Mouse (Mus musculus): Measurements from ENCODE around the gene Wdr1. TPM values are rescaled to one million over a fixed set of nuclear protein-coding genes. Genes with fewer than 3 reads are reported as not detected.
"Not testable (repeated sequence)": the region's sequence is repeated elsewhere in the genome, so short reads cannot be mapped to it uniquely, and the experiment has no call there.

Wdr1 gene
- 151 and 210 TPM in 2 replicates for polyA plus RNA-seq (2014; fragmentation: Nextera tagmentation; extraction: Ambion mirVana)

- 82% methylated on average over 2 of the region's 2 CpGs for WGBS
- Histone ChIP-seq H3K9me3 (ENCODE audit: control insufficient read depth, low read length) (no peaks in the 10 kb centered on the region), H3K36me3 (ENCODE audit: control insufficient read depth, insufficient read depth, low read length) (peaks cover 17% of the 10 kb centered on the region), H3K4me1 (ENCODE audit: control insufficient read depth, insufficient read depth, low read length) (peaks cover 19% of the 10 kb centered on the region), H3K4me2 (replicated peaks; ENCODE audit: low read depth, low read length) (peak within 1 kb of the TSS; percentile 68), H3K27me3 (ENCODE audit: control insufficient read depth, insufficient read depth, low read length) (no peaks in the 10 kb centered on the region), H3K27ac (ENCODE audit: low read depth, low read length) (peak within 1 kb of the TSS; percentile 98), H3K9ac (ENCODE audit: low read depth, low read length) (peak within 1 kb of the TSS; percentile 95), H3K4me3 (ENCODE audit: low read length) (peak within 1 kb of the TSS; percentile 76)
- no peak for ATAC-seq (ENCODE audit: low FRiP score, low TSS enrichment)
Measured at GRCm38 (mm10) chr5:38563121-38563520, at the start of gene Wdr1. Gene Wdr1, minus strand, starts transcription at chr5:38563221.

- no peaks in the 10 kb centered on the region for H3K27me3 ChIP-seq (ENCODE audit: control insufficient read depth, insufficient read depth, low read length)
- H3K36me3 ChIP-seq (ENCODE audit: control insufficient read depth, insufficient read depth, low read length), result no peaks in the 10 kb centered on the region
- H3K4me2 ChIP-seq (replicated peaks; ENCODE audit: low read depth, low read length), result no peak overlapping the region
- no peak overlapping the region for H3K27ac ChIP-seq (ENCODE audit: low read depth, low read length)
- no peaks in the 10 kb centered on the region for H3K4me1 ChIP-seq (ENCODE audit: control insufficient read depth, insufficient read depth, low read length)
- no peak overlapping the region for H3K4me3 ChIP-seq (ENCODE audit: low read length)
- no peaks in the 10 kb centered on the region for H3K9me3 ChIP-seq (ENCODE audit: control insufficient read depth, low read length)
- WGBS, result 88% methylated on average over 3 of the region's 3 CpGs
- no peak overlapping the region for H3K9ac ChIP-seq (ENCODE audit: low read depth, low read length)
- ATAC-seq (ENCODE audit: low FRiP score, low TSS enrichment), result no peak
Measured at GRCm38 (mm10) chr5:38611118-38611517, 48.1 kb upstream of the Wdr1 start.

- 89% methylated on average over 4 of the region's 4 CpGs for WGBS
- H3K4me2 ChIP-seq (replicated peaks; ENCODE audit: low read depth, low read length); H3K27ac ChIP-seq (ENCODE audit: low read depth, low read length); H3K27me3 ChIP-seq (ENCODE audit: control insufficient read depth, insufficient read depth, low read length); H3K4me3 ChIP-seq (ENCODE audit: low read length); H3K9me3 ChIP-seq (ENCODE audit: control insufficient read depth, low read length); ATAC-seq (ENCODE audit: low FRiP score, low TSS enrichment); H3K4me1 ChIP-seq (ENCODE audit: control insufficient read depth, insufficient read depth, low read length); H3K36me3 ChIP-seq (ENCODE audit: control insufficient read depth, insufficient read depth, low read length); H3K9ac ChIP-seq (ENCODE audit: low read depth, low read length): not testable (repeated sequence)
Measured at GRCm38 (mm10) chr5:38608219-38608618, 45.2 kb upstream of the Wdr1 start.

GRCm38 (mm10) chr5:38598647-38599304 lies 35.8 kb upstream of the Wdr1 start:
- H3K27me3 ChIP-seq (ENCODE audit: control insufficient read depth, insufficient read depth, low read length), result no peaks in the 10 kb centered on the region
- H3K9ac ChIP-seq (ENCODE audit: low read depth, low read length), result no peak overlapping the region
- H3K27ac ChIP-seq (ENCODE audit: low read depth, low read length), result no peak overlapping the region
- H3K4me1 ChIP-seq (ENCODE audit: control insufficient read depth, insufficient read depth, low read length), result no peaks in the 10 kb centered on the region
- WGBS, result 64% methylated on average over 11 of the region's 11 CpGs
- H3K36me3 ChIP-seq (ENCODE audit: control insufficient read depth, insufficient read depth, low read length), result no peaks in the 10 kb centered on the region
- ATAC-seq (ENCODE audit: low FRiP score, low TSS enrichment), result peak; percentile 60; the same call in 1 of the 2 replicates
- peak overlapping the region; percentile 22; the same call in 1 of the 2 replicates for H3K4me3 ChIP-seq (ENCODE audit: low read length)
- H3K9me3 ChIP-seq (ENCODE audit: control insufficient read depth, low read length), result no peaks in the 10 kb centered on the region
- H3K4me2 ChIP-seq (replicated peaks; ENCODE audit: low read depth, low read length), result peak overlapping the region; percentile 26

GRCm38 (mm10) chr5:38588924-38589323 lies 25.9 kb upstream of the Wdr1 start:
- WGBS, result 60% methylated on average over 9 of the region's 9 CpGs

GRCm38 (mm10) chr5:38585450-38585849 lies 22.4 kb upstream of the Wdr1 start:
- 82% methylated on average over 2 of the region's 2 CpGs for WGBS
- ATAC-seq (ENCODE audit: low FRiP score, low TSS enrichment), result no peak
- H3K9ac ChIP-seq (ENCODE audit: low read depth, low read length), result no peak overlapping the region

More at GRCm38 (mm10) chr5:38588924-38589323, 25.9 kb upstream of the Wdr1 start:
- no peak overlapping the region for H3K27ac ChIP-seq (ENCODE audit: low read depth, low read length)
- H3K27me3 ChIP-seq (ENCODE audit: control insufficient read depth, insufficient read depth, low read length), result no peaks in the 10 kb centered on the region
- ATAC-seq (ENCODE audit: low FRiP score, low TSS enrichment), result no peak
- no peaks in the 10 kb centered on the region for H3K4me1 ChIP-seq (ENCODE audit: control insufficient read depth, insufficient read depth, low read length)
- H3K4me3 ChIP-seq (ENCODE audit: low read length), result no peak overlapping the region
- H3K9me3 ChIP-seq (ENCODE audit: control insufficient read depth, low read length), result no peaks in the 10 kb centered on the region
- no peak overlapping the region for H3K4me2 ChIP-seq (replicated peaks; ENCODE audit: low read depth, low read length)
- H3K9ac ChIP-seq (ENCODE audit: low read depth, low read length), result no peak overlapping the region
- no peaks in the 10 kb centered on the region for H3K36me3 ChIP-seq (ENCODE audit: control insufficient read depth, insufficient read depth, low read length)

GRCm38 (mm10) chr5:38583026-38583425 lies 20.0 kb upstream of the Wdr1 start:
- H3K9me3 ChIP-seq (ENCODE audit: control insufficient read depth, low read length), result no peaks in the 10 kb centered on the region
- no peaks in the 10 kb centered on the region for H3K4me1 ChIP-seq (ENCODE audit: control insufficient read depth, insufficient read depth, low read length)
- no peaks in the 10 kb centered on the region for H3K36me3 ChIP-seq (ENCODE audit: control insufficient read depth, insufficient read depth, low read length)
- no peak overlapping the region for H3K4me2 ChIP-seq (replicated peaks; ENCODE audit: low read depth, low read length)
- no peak overlapping the region for H3K4me3 ChIP-seq (ENCODE audit: low read length)
- H3K27ac ChIP-seq (ENCODE audit: low read depth, low read length), result no peak overlapping the region
- 81% methylated on average over 4 of the region's 4 CpGs for WGBS
- H3K9ac ChIP-seq (ENCODE audit: low read depth, low read length), result no peak overlapping the region
- no peak for ATAC-seq (ENCODE audit: low FRiP score, low TSS enrichment)
- H3K27me3 ChIP-seq (ENCODE audit: control insufficient read depth, insufficient read depth, low read length), result no peaks in the 10 kb centered on the region

More at GRCm38 (mm10) chr5:38585450-38585849, 22.4 kb upstream of the Wdr1 start:
- Histone ChIP-seq H3K4me3 (ENCODE audit: low read length) (no peak overlapping the region), H3K27me3 (ENCODE audit: control insufficient read depth, insufficient read depth, low read length) (no peaks in the 10 kb centered on the region), H3K36me3 (ENCODE audit: control insufficient read depth, insufficient read depth, low read length) (no peaks in the 10 kb centered on the region), H3K4me1 (ENCODE audit: control insufficient read depth, insufficient read depth, low read length) (no peaks in the 10 kb centered on the region), H3K4me2 (replicated peaks; ENCODE audit: low read depth, low read length) (no peak overlapping the region), H3K27ac (ENCODE audit: low read depth, low read length) (no peak overlapping the region), H3K9me3 (ENCODE audit: control insufficient read depth, low read length) (no peaks in the 10 kb centered on the region)

GRCm38 (mm10) chr5:38580703-38581102 lies 17.7 kb upstream of the Wdr1 start:
- no peaks in the 10 kb centered on the region for H3K4me1 ChIP-seq (ENCODE audit: control insufficient read depth, insufficient read depth, low read length)
- H3K4me2 ChIP-seq (replicated peaks; ENCODE audit: low read depth, low read length), result no peak overlapping the region
- no peak overlapping the region for H3K4me3 ChIP-seq (ENCODE audit: low read length)
- peak; percentile 83; the same call in 1 of the 2 replicates for ATAC-seq (ENCODE audit: low FRiP score, low TSS enrichment)
- H3K9ac ChIP-seq (ENCODE audit: low read depth, low read length), result no peak overlapping the region
- 27% methylated on average over 6 of the region's 6 CpGs for WGBS
- no peaks in the 10 kb centered on the region for H3K36me3 ChIP-seq (ENCODE audit: control insufficient read depth, insufficient read depth, low read length)
- no peaks in the 10 kb centered on the region for H3K9me3 ChIP-seq (ENCODE audit: control insufficient read depth, low read length)
- no peaks in the 10 kb centered on the region for H3K27me3 ChIP-seq (ENCODE audit: control insufficient read depth, insufficient read depth, low read length)
- H3K27ac ChIP-seq (ENCODE audit: low read depth, low read length), result no peak overlapping the region

- Histone ChIP-seq H3K9me3 (ENCODE audit: control insufficient read depth, low read length) (no peaks in the 10 kb centered on the region), H3K9ac (ENCODE audit: low read depth, low read length) (no peak overlapping the region), H3K27ac (ENCODE audit: low read depth, low read length) (no peak overlapping the region), H3K4me2 (replicated peaks; ENCODE audit: low read depth, low read length) (no peak overlapping the region), H3K36me3 (ENCODE audit: control insufficient read depth, insufficient read depth, low read length) (no peaks in the 10 kb centered on the region), H3K4me1 (ENCODE audit: control insufficient read depth, insufficient read depth, low read length) (no peaks in the 10 kb centered on the region), H3K27me3 (ENCODE audit: control insufficient read depth, insufficient read depth, low read length) (no peaks in the 10 kb centered on the region), H3K4me3 (ENCODE audit: low read length) (no peak overlapping the region)
- 60% methylated on average over 2 of the region's 2 CpGs for WGBS
- ATAC-seq (ENCODE audit: low FRiP score, low TSS enrichment), result no peak
Measured at GRCm38 (mm10) chr5:38570876-38571275, 7.9 kb upstream of the Wdr1 start.
